Mouse (Mus musculus): ENCODE data around the gene Tcerg1l.

- TF ChIP-seq CTCF (IDR thresholded peaks at IDR 0.05; ENCODE audit: extremely low read depth, insufficient read depth, insufficient read length, insufficient replicate concordance) (no peak), POLR2A (IDR thresholded peaks at IDR 0.05; ENCODE audit: low read depth, low read length) (no peak)
These were observed 556 bp downstream of the Tcerg1l start for GRCm38 (mm10) chr7:138396863-138397484.
